Comparison of ENCODE assay signal across 23 mouse cellular contexts in the genomic region with DNA sequence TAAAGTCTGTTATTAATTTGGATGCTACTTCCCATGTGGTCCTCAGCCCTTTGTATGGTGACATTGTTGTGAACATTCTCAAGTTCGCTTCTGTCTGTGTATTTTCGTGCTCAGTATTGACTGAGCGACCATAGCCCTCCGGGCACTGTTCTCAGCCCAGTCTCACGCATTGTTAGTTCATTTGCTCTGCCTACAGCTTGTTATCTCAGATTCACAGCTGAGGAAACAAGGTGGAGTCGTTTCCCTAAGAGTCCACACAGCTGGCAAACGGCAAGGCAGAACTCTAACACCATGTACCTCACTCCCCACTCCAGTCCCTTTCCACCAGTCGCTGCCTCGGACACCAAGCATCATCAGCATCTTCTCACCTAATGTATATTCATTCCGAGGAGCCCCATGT.
DNase-seq lines count a peak whose midpoint lies in the region; ATAC-seq and TF ChIP-seq lines count a peak whose summit lies in the region.
"Had no signal": no experiment of that assay in that cellular context is flagged by ENCODE, and none has a peak within 500 bp of the region (broad histone marks: within the 10 kb centered on the region; RNA-seq: fewer than 3 reads in every experiment).

No protein-coding gene starts in this region.

- TF ChIP-seq EP300 in stomach, postnatal 0 days (optimal IDR thresholded peaks at IDR 0.05): no peak

- no peak for TF ChIP-seq CTCF in stomach, postnatal 0 days (IDR thresholded peaks at IDR 0.05; ENCODE audit: low read depth)

- no peak overlapping the region for H3K4me2 ChIP-seq in limb, embryonic 11.5 days (ENCODE audit: low read depth, severe bottlenecking)
- H3K4me2 ChIP-seq in stomach, embryonic 14.5 days (replicated peaks; ENCODE audit: low read depth, low read length): no peak overlapping the region
- H3K4me2 ChIP-seq in stomach, postnatal 0 days (replicated peaks; ENCODE audit: low read depth): no peak overlapping the region
- H3K4me2 ChIP-seq: forebrain, embryonic 13.5 days; hindbrain, embryonic 14.5 days had no signal

- DNase-seq in limb, embryonic 11.5 days (ENCODE audit: low spot score): peak; percentile 18
- DNase-seq in limb, embryonic 10.5 days (ENCODE audit: low spot score): no peak
- peak; percentile 53 for DNase-seq in stomach, postnatal 0 days (ENCODE audit: low spot score)
- DNase-seq in lung, postnatal 36 days: no peak
- DNase-seq: adrenal gland, postnatal 10 days; adrenal gland, postnatal 36 days; cerebellum, adult 18-20 months; cerebellum, adult 9-10 months; cerebellum, postnatal 14 days; gastrocnemius, postnatal 25 days; heart, adult 2 months; heart, postnatal 4 days had no signal

- no peaks in the 10 kb centered on the region for H3K27me3 ChIP-seq in limb, embryonic 11.5 days (ENCODE audit: control insufficient read depth, insufficient read depth, low read length)
- no peaks in the 10 kb centered on the region for H3K27me3 ChIP-seq in limb, embryonic 10.5 days (ENCODE audit: low read depth, poor library complexity, severe bottlenecking)
- no peaks in the 10 kb centered on the region for H3K27me3 ChIP-seq in stomach, embryonic 14.5 days (ENCODE audit: control insufficient read depth, insufficient read depth, low read length)
- H3K27me3 ChIP-seq in stomach, postnatal 0 days (ENCODE audit: control insufficient read depth, insufficient read depth, low read length): no peaks in the 10 kb centered on the region
- H3K27me3 ChIP-seq: forebrain, embryonic 13.5 days; Patski had no signal

- no peak overlapping the region for H3K4me3 ChIP-seq in limb, embryonic 11.5 days (ENCODE audit: low read depth, low read length)
- H3K4me3 ChIP-seq in limb, embryonic 10.5 days: no peak overlapping the region
- H3K4me3 ChIP-seq in stomach, embryonic 14.5 days (ENCODE audit: low read depth, low read length): no peak overlapping the region
- H3K4me3 ChIP-seq in stomach, postnatal 0 days (ENCODE audit: low read depth, low read length): no peak overlapping the region
- H3K4me3 ChIP-seq: forebrain, embryonic 10.5 days; forebrain, embryonic 13.5 days; heart, adult 2 months; heart, embryonic 10.5 days had no signal

- no peak for ATAC-seq in limb, embryonic 11.5 days (ENCODE audit: insufficient number of reproducible peaks, low FRiP score, low TSS enrichment, low read depth)
- ATAC-seq in stomach, embryonic 14.5 days (ENCODE audit: insufficient number of reproducible peaks, insufficient read depth, low FRiP score, low read depth): peak; percentile 81
- ATAC-seq in stomach, postnatal 0 days (ENCODE audit: low FRiP score, low TSS enrichment): peak; percentile 90
- no peak for ATAC-seq in frontal cortex, adult (ENCODE audit: low TSS enrichment)
- ATAC-seq: CD4-positive, CD25-positive, alpha-beta regulatory T cell, adult 4 months; forebrain, embryonic 13.5 days; forebrain, embryonic 16.5 days; hindbrain, postnatal 0 days; inflammation-experienced regulatory T-cells, adult 6 months; Patski had no signal

- H3K27ac ChIP-seq in limb, embryonic 11.5 days (replicated peaks; ENCODE audit: low read depth, low read length): no peak overlapping the region
- no peak overlapping the region for H3K27ac ChIP-seq in limb, embryonic 10.5 days
- H3K27ac ChIP-seq in stomach, embryonic 14.5 days (ENCODE audit: low read length): no peak overlapping the region
- no peak overlapping the region for H3K27ac ChIP-seq in stomach, postnatal 0 days (replicated peaks)
- H3K27ac ChIP-seq: forebrain, embryonic 10.5 days; forebrain, embryonic 13.5 days; heart, adult 2 months; heart, embryonic 10.5 days; hindbrain, embryonic 14.5 days; hindbrain, postnatal 0 days had no signal

- 83% methylated on average over 10 of the region's 10 CpGs for WGBS in limb, embryonic 11.5 days
- 84% methylated on average over 10 of the region's 10 CpGs for whole genome bisulfite sequencing in limb, embryonic 10.5 days
- WGBS in stomach, embryonic 14.5 days: 64% methylated on average over 10 of the region's 10 CpGs
- 51% methylated on average over 10 of the region's 10 CpGs for WGBS in stomach, postnatal 0 days

- no peak overlapping the region for H3K9ac ChIP-seq in limb, embryonic 11.5 days (ENCODE audit: low read length)
- H3K9ac ChIP-seq in stomach, embryonic 14.5 days (replicated peaks; ENCODE audit: low read depth, low read length): no peak overlapping the region
- no peak overlapping the region for H3K9ac ChIP-seq in stomach, postnatal 0 days (ENCODE audit: low read length)
- H3K9ac ChIP-seq: forebrain, embryonic 13.5 days; hindbrain, embryonic 14.5 days had no signal

- no peaks in the 10 kb centered on the region for H3K9me3 ChIP-seq in limb, embryonic 11.5 days (ENCODE audit: control insufficient read depth, low read length)
- H3K9me3 ChIP-seq in limb, embryonic 10.5 days (replicated peaks): no peaks in the 10 kb centered on the region
- no peaks in the 10 kb centered on the region for H3K9me3 ChIP-seq in stomach, embryonic 14.5 days (ENCODE audit: control insufficient read depth, low read depth, low read length)
- no peaks in the 10 kb centered on the region for H3K9me3 ChIP-seq in stomach, postnatal 0 days (ENCODE audit: control insufficient read depth, low read length)
- H3K9me3 ChIP-seq: forebrain, embryonic 10.5 days; forebrain, embryonic 13.5 days; heart, embryonic 10.5 days had no signal

- H3K4me1 ChIP-seq in limb, embryonic 11.5 days (ENCODE audit: control insufficient read depth, insufficient read depth, low read length): no peaks in the 10 kb centered on the region
- no peaks in the 10 kb centered on the region for H3K4me1 ChIP-seq in limb, embryonic 10.5 days
- no peaks in the 10 kb centered on the region for H3K4me1 ChIP-seq in stomach, embryonic 14.5 days (ENCODE audit: control insufficient read depth, insufficient read depth, low read length)
- no peaks in the 10 kb centered on the region for H3K4me1 ChIP-seq in stomach, postnatal 0 days (replicated peaks; ENCODE audit: control insufficient read depth, insufficient read depth)
- H3K4me1 ChIP-seq: forebrain, embryonic 10.5 days; forebrain, embryonic 13.5 days had no signal

- H3K36me3 ChIP-seq in limb, embryonic 11.5 days (ENCODE audit: control insufficient read depth, insufficient read depth, low read length): no peaks in the 10 kb centered on the region
- no peaks in the 10 kb centered on the region for H3K36me3 ChIP-seq in limb, embryonic 10.5 days
- no peaks in the 10 kb centered on the region for H3K36me3 ChIP-seq in stomach, embryonic 14.5 days (ENCODE audit: control insufficient read depth, insufficient read depth, low read length)
- no peaks in the 10 kb centered on the region for H3K36me3 ChIP-seq in stomach, postnatal 0 days (ENCODE audit: control insufficient read depth, insufficient read depth, low read length)
- H3K36me3 ChIP-seq: forebrain, embryonic 10.5 days; heart, embryonic 10.5 days had no signal

Comparison
In these comparisons a context has a peak if more than half of its experiments do, and no peak if none do; other contexts are left out.
1. DNase-seq: peak in limb, embryonic 11.5 days (single experiment) and stomach, postnatal 0 days (single experiment); none in limb, embryonic 10.5 days (single experiment) and lung, postnatal 36 days (single experiment).
2. ATAC-seq: peak in stomach, embryonic 14.5 days (single experiment) and stomach, postnatal 0 days (single experiment); none in limb, embryonic 11.5 days (single experiment) and frontal cortex, adult (single experiment).